Mouse (Mus musculus) stomach, postnatal 0 days (tissue): Measurements from ENCODE around the gene Nr5a2.

Experiments used
- CTCF ChIP-seq: IDR thresholded peaks from 2 replicates; pipeline ENCODE4 v1.5.1; 2016; ENCODE audit warnings: antibody characterized with exemption, low read depth, mild to moderate bottlenecking, moderate library complexity
- EP300 ChIP-seq: optimal IDR thresholded peaks from 2 replicates; pipeline ENCODE3; 2016; ENCODE audit warnings: antibody characterized with exemption

DNA sequence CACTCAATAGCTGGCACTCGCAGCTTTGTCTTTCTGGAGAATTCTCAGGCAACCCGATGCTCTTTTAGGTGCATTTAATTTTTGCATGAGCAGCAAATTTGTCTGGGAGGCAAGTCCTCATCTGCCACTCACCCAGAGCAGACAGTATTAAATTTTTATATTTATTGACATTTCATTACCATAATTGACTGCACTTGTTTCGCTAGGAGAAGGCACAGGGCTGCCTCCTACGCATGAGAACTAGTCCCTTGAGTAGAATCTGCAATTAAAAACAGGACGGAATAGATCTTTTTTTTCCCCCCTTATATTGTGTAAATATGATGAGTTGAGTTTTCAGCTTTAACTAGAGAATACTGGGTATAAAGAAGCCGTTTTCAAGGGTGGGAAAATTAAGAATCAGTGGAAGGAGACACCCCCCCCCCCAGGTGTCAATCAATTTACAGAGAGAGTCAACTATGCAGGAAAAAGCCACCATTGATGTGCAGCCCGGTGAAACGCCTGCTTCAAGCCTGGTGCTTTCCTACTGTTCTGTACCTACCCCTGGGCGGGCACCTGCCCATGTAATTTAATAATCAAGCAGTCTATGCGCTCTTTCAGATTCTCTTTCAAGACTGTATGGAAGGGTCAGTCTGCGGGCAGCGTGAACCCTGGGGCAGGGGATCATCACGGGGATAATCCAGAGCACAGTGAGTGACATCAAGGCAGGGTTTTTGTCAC lies 76.6 kb downstream of the Nr5a2 start:
- TF ChIP-seq CTCF (no peak), EP300 (no peak)
